ENCODE assay signal across 9 mouse cellular contexts in the genomic region with DNA sequence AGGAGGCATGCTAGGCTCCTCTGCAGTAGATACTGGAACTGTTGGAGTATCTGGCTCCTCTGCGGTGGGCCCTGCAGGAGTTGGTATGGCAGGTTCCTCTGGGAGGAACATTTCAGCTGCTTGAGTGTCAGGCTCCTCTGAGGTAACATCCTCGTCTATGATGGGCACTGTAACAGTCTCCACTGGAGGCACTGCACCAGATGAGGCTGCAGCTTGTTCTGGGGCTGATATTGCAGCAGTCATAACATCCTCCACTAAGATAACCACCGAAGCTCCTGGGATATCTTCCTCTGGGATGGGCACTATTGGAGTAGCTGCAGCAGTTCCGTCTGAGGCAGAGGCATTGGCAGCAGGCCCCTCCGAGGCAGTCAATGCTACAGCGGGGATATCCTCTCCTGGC.
DNase-seq lines count a peak whose midpoint lies in the region; ATAC-seq and TF ChIP-seq lines count a peak whose summit lies in the region.
"Had no signal": no experiment of that assay in that cellular context is flagged by ENCODE, and none has a peak within 500 bp of the region (broad histone marks: within the 10 kb centered on the region; RNA-seq: fewer than 3 reads in every experiment).

No protein-coding gene starts in this region.

- WGBS in kidney, embryonic 15.5 days: 73% methylated on average over 6 of the region's 6 CpGs
- 67% methylated on average over 6 of the region's 6 CpGs for WGBS in embryonic facial prominence, embryonic 15.5 days
- 46% methylated on average over 6 of the region's 6 CpGs for WGBS in hindbrain, postnatal 0 days
- 71% methylated on average over 6 of the region's 6 CpGs for WGBS in midbrain, embryonic 15.5 days

- peak; percentile 18; the same call in 1 of the 2 replicates for TF ChIP-seq CTCF in hindbrain, postnatal 0 days (IDR thresholded peaks at IDR 0.05; ENCODE audit: low read depth)

- H3K27me3 ChIP-seq in kidney, embryonic 15.5 days: no peaks in the 10 kb centered on the region
- no peaks in the 10 kb centered on the region for H3K27me3 ChIP-seq in embryonic facial prominence, embryonic 15.5 days
- H3K27me3 ChIP-seq in hindbrain, postnatal 0 days (ENCODE audit: insufficient read depth, low read length): no peaks in the 10 kb centered on the region
- no peaks in the 10 kb centered on the region for H3K27me3 ChIP-seq in midbrain, embryonic 15.5 days (replicated peaks)

- peak overlapping the region; percentile 14; the same call in 1 of the 2 replicates for H3K4me3 ChIP-seq in kidney, embryonic 15.5 days (replicated peaks)
- no peak overlapping the region for H3K4me3 ChIP-seq in embryonic facial prominence, embryonic 15.5 days (replicated peaks)
- H3K4me3 ChIP-seq in hindbrain, postnatal 0 days (ENCODE audit: low read length): no peak overlapping the region
- no peak overlapping the region for H3K4me3 ChIP-seq in midbrain, embryonic 15.5 days

- peaks cover 26% of the 10 kb centered on the region for H3K36me3 ChIP-seq in kidney, embryonic 15.5 days
- peaks cover 5% of the 10 kb centered on the region; the same call in 1 of the 2 replicates for H3K36me3 ChIP-seq in embryonic facial prominence, embryonic 15.5 days
- H3K36me3 ChIP-seq in hindbrain, postnatal 0 days (ENCODE audit: insufficient read depth, low read length): no peaks in the 10 kb centered on the region
- H3K36me3 ChIP-seq in midbrain, embryonic 15.5 days (replicated peaks): no peaks in the 10 kb centered on the region

- peak overlapping the region; percentile 31 for H3K4me2 ChIP-seq in kidney, embryonic 15.5 days
- H3K4me2 ChIP-seq in embryonic facial prominence, embryonic 15.5 days (replicated peaks): peak overlapping the region; percentile 25; the same call in 1 of the 2 replicates
- peak overlapping the region; percentile 38 for H3K4me2 ChIP-seq in hindbrain, postnatal 0 days (ENCODE audit: low read depth, low read length)
- H3K4me2 ChIP-seq in midbrain, embryonic 15.5 days: peak overlapping the region; percentile 25

- ATAC-seq in kidney, embryonic 15.5 days (replicated peaks; ENCODE audit: low FRiP score): no peak
- ATAC-seq in embryonic facial prominence, embryonic 15.5 days (ENCODE audit: insufficient number of reproducible peaks, low FRiP score, low TSS enrichment, low read depth): no peak
- ATAC-seq in hindbrain, postnatal 0 days: no peak
- ATAC-seq in midbrain, embryonic 15.5 days (replicated peaks): no peak
- ATAC-seq: inflammation-experienced regulatory T-cells, adult 6 months had no signal

- no peak overlapping the region for H3K9ac ChIP-seq in kidney, embryonic 15.5 days
- H3K9ac ChIP-seq in embryonic facial prominence, embryonic 15.5 days: no peak overlapping the region
- H3K9ac ChIP-seq in hindbrain, postnatal 0 days (replicated peaks; ENCODE audit: low read length): no peak overlapping the region
- no peak overlapping the region for H3K9ac ChIP-seq in midbrain, embryonic 15.5 days

- intact Hi-C loops in gastrocnemius, postnatal 14 days (cut with DNase I; ENCODE audit: low total_unique reads): no loop called here

- no peak for DNase-seq in kidney, postnatal 10 days
- no peak for DNase-seq in hindbrain, postnatal 0 days (ENCODE audit: low spot score)
- DNase-seq in thymus, postnatal 25 days: no peak
- DNase-seq in layer of hippocampus, postnatal 14 days (ENCODE audit: low spot score in 2 of 2): no peak
- DNase-seq in gastrocnemius, postnatal 14 days: no peak

- peaks cover 74% of the 10 kb centered on the region for H3K4me1 ChIP-seq in kidney, embryonic 15.5 days
- H3K4me1 ChIP-seq in embryonic facial prominence, embryonic 15.5 days: peaks cover 69% of the 10 kb centered on the region
- H3K4me1 ChIP-seq in hindbrain, postnatal 0 days (ENCODE audit: insufficient read depth, low read length): peaks cover 54% of the 10 kb centered on the region
- H3K4me1 ChIP-seq in midbrain, embryonic 15.5 days: peaks cover 78% of the 10 kb centered on the region

- no peak overlapping the region; the same call in 1 of the 2 replicates for H3K27ac ChIP-seq in kidney, embryonic 15.5 days
- no peak overlapping the region for H3K27ac ChIP-seq in embryonic facial prominence, embryonic 15.5 days (replicated peaks)
- H3K27ac ChIP-seq in hindbrain, postnatal 0 days: peak overlapping the region; percentile 32; the same call in 1 of the 2 replicates
- H3K27ac ChIP-seq in midbrain, embryonic 15.5 days: peak overlapping the region; percentile 25; the same call in 1 of the 2 replicates

- no peaks in the 10 kb centered on the region for H3K9me3 ChIP-seq in kidney, embryonic 15.5 days (replicated peaks)
- H3K9me3 ChIP-seq in embryonic facial prominence, embryonic 15.5 days (replicated peaks): no peaks in the 10 kb centered on the region
- H3K9me3 ChIP-seq in hindbrain, postnatal 0 days (ENCODE audit: low read length): no peaks in the 10 kb centered on the region
- H3K9me3 ChIP-seq in midbrain, embryonic 15.5 days: no peaks in the 10 kb centered on the region

Comparison
In these comparisons a context has a peak if more than half of its experiments do, and no peak if none do; other contexts are left out.
1. H3K27ac ChIP-seq: peak in hindbrain, postnatal 0 days (single experiment) and midbrain, embryonic 15.5 days (single experiment); none in kidney, embryonic 15.5 days (single experiment) and embryonic facial prominence, embryonic 15.5 days (single experiment).
2. Peak in every context shown above with its lines, with median percentiles within 50 percentile points of each other: H3K4me2 ChIP-seq.